Comparison of ENCODE assay signal across 8 mouse cellular contexts in genomic region chr16:35364063-35364428, GRCm38 (mm10). TPM values are rescaled to one million over a fixed set of nuclear protein-coding genes. Genes with fewer than 3 reads are reported as not detected.
DNase-seq lines count a peak whose midpoint lies in the region; ATAC-seq and TF ChIP-seq lines count a peak whose summit lies in the region.

No protein-coding gene starts in this region.

- no peak for ATAC-seq in megakaryocyte, adult 5-6 weeks (ENCODE audit: poor library complexity, severe bottlenecking)
- no peak for ATAC-seq in limb, embryonic 14.5 days (ENCODE audit: low FRiP score, low read depth)
- ATAC-seq in stomach, embryonic 14.5 days (ENCODE audit: insufficient number of reproducible peaks, insufficient read depth, low FRiP score, low read depth): no peak

- WGBS in limb, embryonic 14.5 days: 2% methylated on average over 7 of the region's 7 CpGs
- WGBS in stomach, embryonic 14.5 days: 2% methylated on average over 7 of the region's 7 CpGs

- H3K9ac ChIP-seq in limb, embryonic 14.5 days (ENCODE audit: low read depth, low read length, severe bottlenecking): no peak overlapping the region
- H3K9ac ChIP-seq in stomach, embryonic 14.5 days (replicated peaks; ENCODE audit: low read depth, low read length): no peak overlapping the region

- H3K4me2 ChIP-seq in limb, embryonic 14.5 days (replicated peaks; ENCODE audit: low read depth, low read length, severe bottlenecking): peak overlapping the region; percentile 88
- peak overlapping the region; percentile 89 for H3K4me2 ChIP-seq in stomach, embryonic 14.5 days (replicated peaks; ENCODE audit: low read depth, low read length)

- peaks cover 13% of the 10 kb centered on the region for H3K36me3 ChIP-seq in megakaryocyte, embryonic 14.5 days (replicated peaks; ENCODE audit: low read length)
- peaks cover 2% of the 10 kb centered on the region; the same call in 1 of the 2 replicates for H3K36me3 ChIP-seq in erythroblast, embryonic 14.5 days (ENCODE audit: control insufficient read depth)
- H3K36me3 ChIP-seq in limb, embryonic 14.5 days (ENCODE audit: control insufficient read depth, insufficient read depth, low read length): peaks cover 7% of the 10 kb centered on the region
- H3K36me3 ChIP-seq in stomach, embryonic 14.5 days (ENCODE audit: control insufficient read depth, insufficient read depth, low read length): no peaks in the 10 kb centered on the region

- no peak for DNase-seq in limb, embryonic 14.5 days (ENCODE audit: low spot score)
- DNase-seq in retina, postnatal 1 day: no peak
- no peak for DNase-seq in gastrocnemius, adult 8-10 months (ENCODE audit: low spot score in 2 of 2)
- no peak for DNase-seq in frontal cortex, postnatal 10 days (ENCODE audit: low spot score in 2 of 2)

- peaks cover 15% of the 10 kb centered on the region for H3K4me1 ChIP-seq in megakaryocyte, embryonic 14.5 days
- H3K4me1 ChIP-seq in erythroblast, embryonic 14.5 days (ENCODE audit: control insufficient read depth): peaks cover 20% of the 10 kb centered on the region
- peaks cover 6% of the 10 kb centered on the region for H3K4me1 ChIP-seq in limb, embryonic 14.5 days (ENCODE audit: control insufficient read depth, insufficient read depth, low read length)
- no peaks in the 10 kb centered on the region; the same call in 1 of the 2 replicates for H3K4me1 ChIP-seq in stomach, embryonic 14.5 days (ENCODE audit: control insufficient read depth, insufficient read depth, low read length)

- no peak overlapping the region for H3K27ac ChIP-seq in limb, embryonic 14.5 days (replicated peaks; ENCODE audit: low read depth, low read length)
- H3K27ac ChIP-seq in stomach, embryonic 14.5 days (ENCODE audit: low read length): peak overlapping the region; percentile 44; the same call in 1 of the 2 replicates

- H3K4me3 ChIP-seq in megakaryocyte, embryonic 14.5 days (replicated peaks): peak overlapping the region; percentile 98
- H3K4me3 ChIP-seq in erythroblast, embryonic 14.5 days (replicated peaks): peak overlapping the region; percentile 66
- H3K4me3 ChIP-seq in limb, embryonic 14.5 days (replicated peaks; ENCODE audit: low read length): peak overlapping the region; percentile 91
- H3K4me3 ChIP-seq in stomach, embryonic 14.5 days (ENCODE audit: low read depth, low read length): peak overlapping the region; percentile 90

- H3K9me3 ChIP-seq in megakaryocyte, embryonic 14.5 days: peaks cover 5% of the 10 kb centered on the region
- H3K9me3 ChIP-seq in erythroblast, embryonic 14.5 days (ENCODE audit: control insufficient read depth, low read length): no peaks in the 10 kb centered on the region
- no peaks in the 10 kb centered on the region for H3K9me3 ChIP-seq in limb, embryonic 14.5 days (ENCODE audit: control insufficient read depth, low read length)
- no peaks in the 10 kb centered on the region for H3K9me3 ChIP-seq in stomach, embryonic 14.5 days (ENCODE audit: control insufficient read depth, low read depth, low read length)

- no peak for TF ChIP-seq POLR2A in limb, embryonic 14.5 days (IDR thresholded peaks at IDR 0.05; ENCODE audit: borderline replicate concordance, extremely low read depth, insufficient read depth, insufficient read length)

- peaks cover 7% of the 10 kb centered on the region for H3K27me3 ChIP-seq in megakaryocyte, embryonic 14.5 days (replicated peaks)
- H3K27me3 ChIP-seq in erythroblast, embryonic 14.5 days (ENCODE audit: control insufficient read depth): peaks cover 11% of the 10 kb centered on the region
- H3K27me3 ChIP-seq in limb, embryonic 14.5 days (ENCODE audit: control insufficient read depth, insufficient read depth, low read length): no peaks in the 10 kb centered on the region
- H3K27me3 ChIP-seq in stomach, embryonic 14.5 days (ENCODE audit: control insufficient read depth, insufficient read depth, low read length): no peaks in the 10 kb centered on the region

RNA-seq across cellular contexts. Expression of gene Sec22a, which starts 0.3 kb away (rescaled TPM):
- 0.07 TPM in 1 of 2 replicates, not detected in the other for polyA plus RNA-seq in megakaryocyte, embryonic 14.5 days (2012; ENCODE audit: insufficient read depth, low replicate concordance)
- total RNA-seq in megakaryocyte, adult 5-6 weeks (2015): 5.2 and 10.6 TPM in 2 replicates
- 6.1 and 7.8 TPM in 2 replicates for total RNA-seq in megakaryocyte, adult 5-6 weeks (2017)
- 0.14 TPM in 1 of 2 replicates, not detected in the other for polyA plus RNA-seq in erythroblast, embryonic 14.5 days (2012)
- polyA plus RNA-seq in limb, embryonic 14.5 days (2012; rRNA removed): 15.9 and 30.1 TPM in 2 replicates
- polyA plus RNA-seq in limb, embryonic 14.5 days (2014; fragmentation: Nextera tagmentation; extraction: Ambion mirVana): 49.1 and 49.8 TPM in 2 replicates
- polyA plus RNA-seq in stomach, embryonic 14.5 days (2014; fragmentation: Nextera tagmentation; extraction: Ambion mirVana): 56.8 and 58.3 TPM in 2 replicates
- 1 to 10 TPM; 4.0 to 7.1 (median 5.6) TPM for total RNA-seq in gastrocnemius, adult 8-10 months (2022)

Comparison
In these comparisons a context has a peak if more than half of its experiments do, and no peak if none do; other contexts are left out.
1. RNA of gene Sec22a, which starts 0.3 kb away (polyA plus RNA-seq): 56.8 to 58.3 TPM in stomach, embryonic 14.5 days and 15.9 to 49.8 TPM in limb, embryonic 14.5 days; 0.14 TPM in erythroblast, embryonic 14.5 days and 0.07 TPM in megakaryocyte, embryonic 14.5 days; every median in the first group is over 10 times any median in the second.
2. Peak in every context shown above with its lines, with median percentiles within 50 percentile points of each other: H3K4me3 ChIP-seq.